Mouse (Mus musculus) testis, postnatal 14 days (tissue): ENCODE measurements around the gene P3h3.
"Not testable (repeated sequence)": the region's sequence is repeated elsewhere in the genome, so short reads cannot be mapped to it uniquely, and the experiment has no call there.

Experiments used
- DNase-seq: peaks from one replicate; pipeline ENCODE4 v3.0.0; 2021; ENCODE audit warnings: low spot score

P3h3 gene

DNA sequence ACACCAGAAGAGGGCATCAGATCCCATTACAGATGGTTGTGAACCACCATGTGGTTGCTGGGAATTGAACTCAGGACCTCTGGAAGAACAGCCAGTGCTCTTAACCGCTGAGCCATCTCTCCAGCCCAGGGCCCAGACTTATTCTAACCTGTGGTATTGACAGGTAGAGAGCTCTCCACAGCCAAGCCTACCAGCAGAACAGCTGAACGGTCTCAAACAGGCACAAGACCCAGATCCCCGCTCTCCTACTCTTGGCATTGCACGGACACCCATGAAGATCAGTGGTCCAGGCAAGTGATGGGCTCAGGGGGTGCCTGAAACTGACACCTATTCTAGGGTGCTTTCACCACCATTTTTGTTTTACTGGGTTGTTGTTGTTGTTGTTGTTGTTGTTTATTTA lies 26.4 kb downstream of the P3h3 start:
- not testable (repeated sequence) for DNase-seq

DNA sequence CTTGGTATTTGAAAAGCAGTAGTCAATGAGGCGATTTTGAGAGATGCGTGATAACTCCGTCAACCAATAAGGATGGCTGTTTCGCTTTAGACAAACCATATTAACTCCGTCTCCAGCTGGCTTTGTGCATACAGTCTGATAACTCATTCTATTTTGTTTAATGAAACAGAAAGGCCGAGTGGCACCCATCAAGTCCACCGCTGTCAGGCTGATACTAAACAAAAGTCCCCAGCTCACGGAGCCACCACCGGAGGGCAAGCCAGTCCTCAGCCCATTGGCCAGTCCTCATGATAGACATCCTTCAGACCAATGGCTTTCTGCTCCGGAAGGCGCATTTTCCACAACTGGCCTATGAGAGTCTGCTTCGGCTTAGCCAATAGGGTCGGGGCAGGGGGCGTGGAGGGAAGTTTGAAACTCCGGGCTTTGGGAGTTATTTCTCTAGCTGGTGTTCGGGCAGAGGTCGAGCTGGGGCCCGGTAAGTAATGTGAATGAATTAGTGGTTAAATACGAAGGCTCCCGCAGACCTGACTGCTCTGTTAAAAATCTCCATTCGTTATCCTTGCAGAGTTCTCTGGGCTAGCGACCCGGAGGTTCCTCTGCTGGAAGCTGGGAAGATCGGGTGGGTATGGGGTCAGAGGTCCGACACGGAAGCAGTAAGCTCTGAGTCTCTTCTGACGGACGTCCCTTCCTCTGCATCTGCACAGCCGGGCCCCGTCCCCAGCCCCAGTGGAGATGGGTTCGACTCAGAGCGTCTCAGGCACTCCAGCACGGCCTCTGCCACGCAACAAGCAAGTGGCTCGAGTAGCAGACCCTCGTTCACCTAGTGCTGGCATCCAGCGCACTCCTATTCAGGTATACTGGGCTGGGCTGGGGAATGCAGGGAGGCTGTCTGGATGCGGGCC lies 27.5 kb downstream of the P3h3 start:
- peak; percentile 96 for DNase-seq

DNA sequence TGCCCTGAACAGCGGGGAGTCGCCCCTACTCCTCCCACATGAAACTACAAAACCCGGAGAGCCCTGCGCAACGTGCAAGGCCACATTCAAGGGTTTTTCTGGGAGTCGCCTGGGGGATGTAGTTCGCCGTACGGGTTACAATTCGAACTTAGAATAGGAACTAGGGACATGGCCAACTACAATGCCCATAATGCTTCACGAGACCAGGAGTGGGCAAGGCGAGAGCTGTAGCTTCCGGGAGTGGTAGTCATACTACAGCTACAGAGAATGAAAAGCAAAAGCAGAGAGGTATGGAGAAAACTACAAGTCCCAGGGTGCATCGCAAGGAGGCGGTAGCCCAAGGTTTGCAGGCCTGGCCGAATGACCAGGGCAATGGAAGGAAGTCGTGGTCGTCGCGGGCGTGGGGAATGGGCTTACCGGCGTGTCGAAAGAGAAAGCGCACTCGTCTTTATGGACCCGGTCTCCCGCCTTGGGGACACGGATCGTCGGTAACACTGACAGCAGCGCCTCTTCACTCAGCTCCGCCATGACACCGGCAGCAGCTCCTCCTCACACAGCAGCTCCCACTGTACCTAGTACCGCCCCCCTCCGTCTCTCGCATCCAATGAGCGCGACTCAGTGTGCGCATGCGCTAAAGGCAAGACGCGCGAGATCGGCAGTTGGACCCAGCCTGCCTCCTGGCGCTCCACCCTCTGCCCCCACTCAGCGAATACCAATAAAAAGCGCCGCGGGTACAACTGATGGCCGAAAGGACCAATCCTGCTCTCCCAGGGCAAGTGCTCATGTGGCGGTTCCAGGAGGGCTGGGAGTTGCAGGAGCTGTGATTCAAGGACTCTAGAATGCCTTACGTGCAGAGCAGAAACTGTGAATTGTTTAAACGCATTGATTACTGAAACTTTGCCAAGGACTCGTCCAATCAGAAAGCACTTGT lies 28.4 kb downstream of the P3h3 start, which contains the start of the genes Usp5 and Cdca3:
Gene Usp5, minus strand, starts transcription at position 617 of the 931 bp plus-strand sequence.
Gene Cdca3, plus strand, starts transcription at position 680 of the 931 bp plus-strand sequence.
- DNase-seq = peak; percentile 99

DNA sequence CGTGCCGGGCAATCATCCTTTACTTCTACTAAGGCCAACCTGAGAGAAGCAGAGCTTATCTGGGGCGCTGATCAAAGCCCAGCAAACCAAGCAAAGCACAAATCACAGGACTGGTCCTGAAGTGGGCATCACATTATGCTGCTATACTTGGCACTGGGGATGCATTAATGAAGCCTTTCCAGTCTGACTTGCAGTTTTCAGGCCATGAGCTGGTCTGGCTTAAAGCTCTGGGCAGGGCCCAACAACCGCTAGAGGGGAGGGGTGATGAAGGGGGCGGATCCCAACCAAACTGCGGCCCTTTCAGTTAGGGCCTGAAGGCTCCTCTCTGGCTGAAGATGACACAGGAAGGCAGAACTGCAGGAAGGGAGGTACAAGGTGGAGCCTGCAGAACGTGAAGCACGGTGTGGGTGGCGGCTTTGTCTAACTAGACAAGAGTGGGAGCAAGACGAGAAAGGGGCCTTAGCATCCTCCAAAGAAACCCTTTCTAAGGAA lies 29.4 kb downstream of the P3h3 start:
- DNase-seq = peak; percentile 52

DNA sequence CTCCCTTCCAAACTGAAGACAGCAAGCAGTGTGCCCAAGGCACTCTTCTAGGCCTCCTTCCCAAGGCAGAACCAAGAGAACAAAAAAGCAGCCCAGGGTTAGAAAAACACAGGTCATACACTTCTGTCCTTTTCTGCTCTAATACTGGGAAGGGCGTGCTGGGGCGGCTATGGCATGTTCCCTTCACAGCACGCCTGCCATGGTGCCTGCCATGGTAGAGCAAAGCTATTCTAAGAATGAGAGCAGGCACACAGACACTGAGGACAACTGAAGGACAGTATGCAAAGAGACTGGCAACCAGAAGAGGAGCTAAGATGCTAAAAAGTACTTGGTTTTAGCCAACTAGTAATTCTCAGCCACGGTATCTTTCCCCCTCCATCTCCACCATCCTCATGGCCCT lies 35.5 kb downstream of the P3h3 start:
- no peak for DNase-seq

DNA sequence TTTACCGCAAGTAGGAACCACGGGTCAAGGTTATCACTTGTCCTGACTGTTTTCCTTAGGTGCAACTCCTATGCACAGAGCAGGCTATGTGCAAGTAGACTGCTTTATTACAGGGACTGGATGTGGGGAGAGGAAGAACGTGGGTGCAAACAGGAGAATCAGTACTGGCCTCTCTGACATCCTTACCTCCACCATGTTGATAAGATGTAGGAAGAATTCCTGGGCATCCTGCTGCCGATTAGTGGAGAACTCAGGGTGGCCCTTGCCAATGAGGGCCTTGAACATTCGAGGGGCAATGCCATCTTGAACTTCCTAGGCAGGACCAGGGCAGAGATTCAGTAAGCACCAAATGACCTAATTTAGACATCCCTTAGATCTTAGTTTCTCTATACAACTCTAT lies 36.7 kb downstream of the P3h3 start:
- no peak for DNase-seq

DNA sequence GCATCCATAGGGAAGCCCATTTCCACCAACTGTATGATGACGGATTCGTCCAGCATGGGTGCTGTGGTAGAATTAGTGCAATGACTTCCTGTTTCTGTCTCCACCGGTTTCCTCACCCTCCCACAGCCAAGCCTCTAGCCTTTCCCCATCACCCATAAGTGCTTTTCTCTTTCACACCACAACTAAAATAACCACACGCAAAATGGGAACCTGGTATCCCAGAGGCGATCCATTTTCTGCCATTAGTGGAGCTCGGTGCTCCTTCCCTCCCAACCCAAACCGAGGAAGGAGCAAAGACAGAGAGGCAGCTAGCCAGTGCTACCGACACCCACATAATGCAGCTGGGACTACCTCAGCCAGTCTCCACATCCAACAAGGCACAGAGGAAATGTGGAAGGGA lies 39.6 kb downstream of the P3h3 start:
- DNase-seq = no peak

DNA sequence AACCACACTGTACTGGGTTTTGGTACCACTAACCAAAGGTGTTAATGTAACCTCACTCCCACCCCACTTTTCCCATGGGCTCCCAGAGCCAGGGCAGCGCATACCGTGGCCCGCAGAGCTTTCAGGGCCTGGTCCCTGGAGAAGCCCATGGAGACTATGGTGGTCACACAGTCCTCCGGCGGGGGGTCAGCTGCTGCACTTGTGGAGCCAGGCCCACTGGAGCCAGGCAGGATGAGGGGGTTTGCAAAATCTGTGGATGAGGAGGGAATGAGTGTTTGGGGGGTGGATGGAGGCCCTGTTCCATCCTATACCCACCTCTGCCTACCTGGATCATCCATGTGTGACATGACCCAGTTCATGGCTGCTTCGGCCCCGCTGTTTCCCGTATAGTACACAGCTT lies 40.0 kb downstream of the P3h3 start:
- no peak for DNase-seq

DNA sequence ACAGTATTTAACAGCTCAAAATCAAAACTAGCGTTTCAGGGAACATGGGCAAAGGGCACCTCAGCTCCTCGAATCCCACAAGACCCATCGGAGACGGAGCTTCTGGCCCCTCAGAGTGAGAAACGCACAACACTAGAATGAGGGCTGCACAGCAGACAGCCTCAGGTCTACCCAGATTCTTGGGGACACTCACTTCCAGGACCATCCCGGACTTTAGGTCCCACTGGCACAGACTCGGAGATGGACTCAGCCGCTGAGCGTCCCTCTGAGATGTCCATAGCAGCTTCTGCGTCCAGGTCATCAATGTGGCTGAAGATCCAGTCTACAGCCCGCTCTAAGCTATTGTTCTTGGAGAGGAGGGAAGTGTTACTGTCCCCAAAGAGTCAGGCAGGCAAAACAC lies 40.4 kb downstream of the P3h3 start:
- no peak for DNase-seq

DNA sequence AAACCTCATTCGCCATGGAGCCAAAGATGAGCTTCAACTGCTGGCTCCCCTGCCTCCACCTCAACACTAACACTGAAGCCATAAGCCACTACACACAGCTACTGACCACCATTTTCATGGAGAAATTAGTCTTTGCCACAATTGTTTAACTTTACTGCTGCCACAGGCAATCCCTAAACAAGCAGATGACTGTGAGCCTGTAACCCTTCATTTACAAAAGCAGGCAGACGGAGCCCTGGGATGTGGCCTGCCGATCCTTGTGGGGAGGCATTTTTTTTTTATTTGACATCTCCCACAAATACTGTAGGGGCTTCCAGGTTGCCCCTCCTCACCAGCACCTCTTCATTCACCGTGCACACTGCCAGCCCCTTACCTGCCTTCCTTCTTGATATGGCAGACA lies 40.9 kb downstream of the P3h3 start:
- no peak for DNase-seq

DNA sequence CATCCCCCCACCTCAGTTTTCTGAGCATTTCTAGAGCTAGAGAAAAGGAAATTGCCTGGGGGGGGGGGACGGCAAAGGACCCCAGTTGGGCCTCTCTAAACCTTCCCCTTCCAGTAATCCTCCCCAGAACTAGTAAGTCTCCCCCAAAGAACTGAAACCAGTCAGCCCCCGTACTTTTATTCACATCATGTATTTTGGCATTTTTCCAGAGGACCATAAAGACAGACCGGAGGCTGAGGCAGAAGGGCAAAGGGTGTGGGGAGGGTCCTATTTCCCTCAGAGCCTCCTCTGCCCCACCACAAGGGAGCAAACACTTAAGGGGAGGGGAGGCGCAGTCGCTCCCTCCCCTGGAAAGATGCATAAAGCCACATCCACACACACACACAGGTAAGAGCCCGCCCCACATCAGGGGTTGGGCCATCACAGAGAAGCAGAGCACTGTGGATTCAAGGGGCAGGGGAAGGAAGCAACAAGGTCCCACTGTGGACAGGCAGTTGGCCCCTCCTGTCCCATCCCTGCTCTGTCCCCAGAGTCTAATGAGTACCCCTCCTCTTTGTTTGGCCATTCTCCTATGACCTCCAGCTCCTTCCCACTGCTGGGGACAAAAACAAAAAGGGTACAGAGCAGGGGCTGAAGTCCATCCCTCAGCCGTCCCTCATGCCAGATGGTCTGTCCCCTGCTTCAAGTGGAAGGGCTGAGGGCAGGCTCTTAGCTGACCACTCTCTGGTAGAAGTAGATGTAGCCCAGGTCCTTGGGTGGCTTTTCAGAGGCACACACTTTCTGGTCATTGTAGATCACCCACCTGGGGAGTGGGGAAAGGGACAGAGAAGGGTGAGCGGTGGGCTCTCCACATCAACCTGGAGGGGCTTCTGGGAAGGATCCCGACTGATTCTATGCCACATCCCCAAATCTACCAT lies 42.4 kb downstream of the P3h3 start:
- no peak for DNase-seq

DNA sequence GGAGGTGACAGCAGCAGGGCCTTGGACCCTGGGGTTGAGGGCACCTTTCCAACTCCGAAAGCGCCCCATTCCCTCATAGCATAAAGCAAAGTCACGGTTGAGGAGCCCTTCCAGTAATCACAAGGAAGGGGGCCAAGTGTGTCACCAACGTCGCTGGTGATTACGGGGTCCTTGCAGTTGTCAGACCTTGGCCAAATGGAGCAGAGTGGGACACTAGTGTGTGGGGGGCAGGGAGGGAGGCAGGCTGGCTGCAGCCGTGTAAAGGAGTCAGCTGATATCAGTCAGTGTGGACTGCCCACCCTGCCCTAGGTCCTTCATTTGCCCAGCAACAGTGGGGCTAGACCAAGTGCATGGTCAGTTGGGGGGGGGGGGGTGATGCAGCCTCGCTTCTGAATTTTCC lies 43.1 kb downstream of the P3h3 start:
- no peak for DNase-seq

DNA sequence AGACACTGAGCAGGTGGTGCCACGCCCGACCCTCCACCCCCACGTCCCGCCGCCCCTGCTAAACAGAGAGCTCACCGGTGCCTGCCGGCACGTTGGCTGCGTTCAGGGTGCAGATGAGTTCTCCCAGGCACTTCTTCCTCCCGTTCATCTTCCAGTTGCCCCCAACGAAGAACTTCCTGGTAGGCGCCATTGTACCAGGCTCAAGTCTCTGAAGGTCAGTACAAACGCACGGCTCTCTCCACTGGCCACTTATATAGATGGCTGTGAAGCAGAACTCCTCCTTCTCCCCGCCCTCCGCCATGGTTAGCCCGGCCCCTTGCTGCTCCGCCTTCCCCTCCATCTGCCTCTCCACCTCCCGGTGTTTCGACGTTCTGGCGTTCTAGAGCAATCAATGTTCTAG lies 43.6 kb downstream of the P3h3 start, which contains the start of gene Tpi1:
Gene Tpi1, minus strand, starts transcription at position 364 of the 400 bp plus-strand sequence.
- peak; percentile 82 for DNase-seq

DNA sequence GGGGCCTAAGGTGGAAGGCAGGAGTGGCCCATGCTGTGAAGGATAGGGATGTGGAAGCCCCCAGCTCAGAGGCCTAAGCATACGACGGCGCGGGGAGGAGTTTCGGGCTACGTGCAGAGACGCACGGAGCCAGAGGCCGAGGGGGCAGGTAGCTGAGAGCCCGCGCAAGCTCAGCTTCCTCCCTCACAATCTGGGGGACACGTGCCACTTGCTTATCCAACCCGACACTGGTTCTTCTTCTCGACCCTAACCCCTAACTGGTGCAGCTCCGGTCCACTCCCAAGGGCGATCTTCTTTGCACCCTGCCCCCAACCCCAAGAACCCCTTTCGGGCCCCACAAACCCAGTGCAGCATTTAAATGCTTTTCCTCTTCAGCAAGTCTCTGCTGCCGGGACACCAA lies 44.1 kb downstream of the P3h3 start:
- DNase-seq = peak; percentile 59

DNA sequence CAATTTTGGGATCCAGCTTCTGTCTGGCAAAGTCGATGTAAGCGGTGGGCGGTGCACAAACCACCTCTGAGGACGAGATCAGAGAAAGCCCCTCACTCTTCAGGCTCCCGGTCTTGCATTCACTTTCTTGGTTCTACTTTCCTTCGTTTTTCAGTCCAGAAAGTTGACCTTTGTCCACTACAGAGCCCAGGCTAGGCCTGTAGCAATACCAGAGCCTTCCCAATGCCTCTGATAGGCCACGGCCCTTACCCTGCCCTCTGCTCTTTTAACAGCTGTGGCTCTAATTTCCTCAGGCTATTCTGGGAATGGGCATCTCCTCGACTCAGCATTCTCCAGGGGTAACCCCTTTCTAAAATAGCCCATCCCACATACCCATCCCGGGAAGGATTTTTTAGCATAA lies 44.7 kb downstream of the P3h3 start:
- DNase-seq = no peak

DNA sequence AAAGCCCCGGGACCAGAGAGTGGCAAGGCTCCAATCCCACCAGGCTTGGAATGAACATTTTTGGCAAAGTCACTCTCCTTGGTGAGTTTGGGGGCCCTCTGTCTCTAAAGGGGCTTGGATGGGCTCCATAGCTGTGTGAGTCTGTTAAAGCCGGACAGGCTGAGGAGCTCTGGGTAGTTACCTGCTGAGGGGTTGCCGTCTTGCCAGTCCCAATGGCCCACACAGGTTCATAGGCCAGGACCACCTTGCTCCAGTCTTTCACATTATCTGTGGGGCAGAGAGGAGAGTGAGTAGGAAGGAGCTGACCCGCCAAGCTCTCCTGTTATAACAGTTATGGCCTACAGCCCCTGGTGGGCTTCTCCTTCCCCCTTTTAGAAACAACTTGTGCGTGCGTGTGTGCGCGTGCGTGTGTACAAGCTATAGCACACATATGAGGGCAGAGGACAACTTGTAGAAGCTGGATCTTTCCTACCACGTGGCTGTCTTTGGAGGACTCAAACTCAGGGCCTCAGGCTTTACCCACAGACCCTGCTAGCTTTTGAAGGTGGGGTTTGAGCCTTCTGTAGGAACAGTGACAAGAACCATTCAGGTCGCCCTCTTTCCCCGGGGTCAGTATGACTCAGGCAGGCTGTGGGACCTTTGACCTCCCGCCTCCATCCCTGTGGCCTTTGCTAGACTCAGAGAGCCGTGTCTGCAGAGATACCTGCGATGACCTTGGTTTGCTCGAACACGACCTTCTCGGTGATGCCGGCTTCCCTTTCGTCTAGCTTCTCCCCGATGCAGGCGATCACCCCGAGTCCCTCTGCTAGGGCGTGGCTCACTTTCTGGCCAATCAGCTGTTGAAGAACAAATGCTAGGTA lies 45.6 kb downstream of the P3h3 start:
- DNase-seq = peak; percentile 14

DNA sequence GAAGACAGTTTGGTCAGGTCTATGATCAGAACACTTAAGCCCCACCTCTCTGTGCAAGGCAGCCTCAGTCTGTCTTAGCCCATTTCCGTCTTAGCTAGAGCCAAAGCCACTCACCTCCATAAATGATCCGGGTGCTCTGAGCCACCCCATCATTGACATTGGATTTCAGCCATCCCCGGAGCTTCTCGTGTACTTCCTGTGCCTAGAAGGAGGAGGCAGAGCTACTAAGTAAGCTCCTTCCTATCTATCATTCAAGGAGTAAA lies 46.2 kb downstream of the P3h3 start:
- DNase-seq = no peak

DNA sequence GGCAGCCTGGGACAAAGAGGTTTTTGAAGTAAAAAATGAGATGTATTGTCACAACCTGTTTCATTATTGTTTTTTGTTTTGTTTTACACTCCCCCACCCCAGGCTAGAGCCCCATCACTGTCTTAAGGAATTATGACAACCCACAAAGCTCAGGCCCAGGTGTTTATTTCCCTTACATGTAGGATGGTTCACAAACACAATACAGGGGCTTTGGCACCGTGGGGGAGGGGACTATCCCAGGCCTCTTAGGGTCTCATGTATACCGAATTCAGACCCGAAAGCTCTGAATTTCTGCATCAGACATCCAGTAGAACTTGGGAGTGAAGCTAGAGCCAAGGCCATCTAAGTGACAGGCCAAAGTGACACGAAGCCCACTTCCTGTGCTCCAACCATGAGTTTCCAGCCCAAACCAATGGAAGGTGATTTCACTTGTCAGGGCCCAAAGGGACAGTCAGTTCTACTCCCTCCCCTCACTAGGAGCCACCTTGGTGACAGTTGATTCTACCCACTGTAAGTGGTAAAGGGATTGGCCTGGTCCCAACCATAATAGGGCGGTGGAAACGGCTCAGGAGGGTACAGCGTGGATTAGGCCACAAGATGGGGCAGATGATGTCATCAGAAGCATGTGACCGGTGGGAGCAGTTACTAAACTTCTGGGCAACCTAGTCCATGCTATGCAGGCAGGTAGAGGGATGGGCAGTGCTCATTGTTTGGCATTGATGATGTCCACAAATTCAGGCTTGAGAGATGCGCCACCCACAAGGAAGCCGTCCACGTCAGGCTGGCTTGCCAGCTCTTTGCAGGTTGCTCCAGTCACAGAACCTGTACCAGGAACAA lies 46.8 kb downstream of the P3h3 start:
- DNase-seq = not testable (repeated sequence)

DNA sequence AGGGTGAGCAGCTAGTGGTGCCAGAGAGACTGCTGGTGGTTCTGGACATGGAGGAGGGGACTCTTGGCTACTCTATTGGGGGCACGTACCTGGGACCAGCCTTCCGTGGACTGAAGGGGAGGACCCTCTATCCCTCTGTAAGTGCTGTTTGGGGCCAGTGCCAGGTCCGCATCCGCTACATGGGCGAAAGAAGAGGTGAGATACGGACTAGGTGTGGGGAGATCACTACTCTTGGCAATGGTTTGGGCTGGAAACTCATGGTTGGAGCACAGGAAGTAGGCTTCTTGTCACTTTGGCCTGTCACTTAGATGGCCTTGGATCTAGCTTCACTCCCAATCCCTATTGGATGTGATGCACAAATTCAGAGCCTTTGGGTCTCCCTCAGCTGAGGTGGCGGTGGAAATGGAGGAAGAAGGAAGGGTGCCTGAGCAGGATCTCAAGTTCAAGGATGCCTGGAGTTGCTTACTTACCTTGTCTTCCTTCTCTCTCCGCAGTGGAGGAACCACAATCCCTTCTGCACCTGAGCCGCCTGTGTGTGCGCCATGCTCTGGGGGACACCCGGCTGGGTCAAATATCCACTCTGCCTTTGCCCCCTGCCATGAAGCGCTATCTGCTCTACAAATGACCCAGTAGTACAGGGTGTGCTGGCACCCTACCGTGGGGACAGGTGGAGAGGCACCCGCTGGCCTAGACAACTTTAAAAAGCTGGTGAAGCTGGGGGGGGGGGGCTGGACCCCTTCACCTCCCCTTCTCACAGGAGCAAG lies 47.6 kb downstream of the P3h3 start:
- DNase-seq = peak; percentile 16
